Mouse (Mus musculus): ENCODE results near the gene Polr2e. TPM values are rescaled to one million over a fixed set of nuclear protein-coding genes. Genes with fewer than 3 reads are reported as not detected.
A peak's percentile ranks its signal among the peaks of the same experiment; 100 is the strongest.

The Polr2e gene
- polyA plus RNA-seq, 1 experiment from 2014 or later = 319 TPM

- H3K27ac ChIP-seq = peak overlapping the region; percentile 26; the same call in 1 of the 2 replicates
- H3K27me3 ChIP-seq (ENCODE audit: low read depth, poor library complexity, severe bottlenecking) = no peaks in the 10 kb centered on the region
- WGBS = 86% methylated on average over 20 of the region's 20 CpGs
- no peak overlapping the region; the same call in 1 of the 2 replicates for H3K4me3 ChIP-seq
- H3K4me1 ChIP-seq = peaks cover 48% of the 10 kb centered on the region
- DNase-seq (ENCODE audit: low spot score) = no peak
- H3K9me3 ChIP-seq (replicated peaks) = no peaks in the 10 kb centered on the region
- peaks cover 19% of the 10 kb centered on the region; the same call in 1 of the 2 replicates for H3K36me3 ChIP-seq
Observed at GRCm38 (mm10) chr10:80072623-80073489, 33.3 kb upstream of the Polr2e start.

DNA sequence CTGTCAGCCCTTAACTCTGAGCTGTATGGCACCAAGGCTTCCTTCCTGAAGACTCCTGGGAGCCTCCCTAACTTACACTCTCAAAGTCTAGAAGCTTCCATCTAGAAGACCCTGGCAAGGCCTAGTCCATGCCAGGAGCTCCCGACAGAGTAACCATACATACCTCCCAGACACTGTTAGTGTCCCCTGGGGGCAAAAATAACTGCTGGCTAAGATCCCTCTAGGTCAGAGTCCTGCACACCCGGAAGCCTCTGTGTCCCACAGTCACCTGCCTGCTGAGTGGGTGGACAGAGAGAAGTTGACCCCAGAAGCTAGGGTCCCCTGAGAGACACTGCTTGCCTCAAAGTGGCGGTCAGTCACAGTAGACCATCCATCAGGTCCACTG, 31.9 kb upstream of the Polr2e start:
- H3K36me3 ChIP-seq = peaks cover 21% of the 10 kb centered on the region
- H3K4me3 ChIP-seq = no peak overlapping the region
- DNase-seq (ENCODE audit: low spot score) = no peak
- H3K27ac ChIP-seq = peak overlapping the region; percentile 66; the same call in 1 of the 2 replicates
- H3K27me3 ChIP-seq (ENCODE audit: low read depth, poor library complexity, severe bottlenecking) = no peaks in the 10 kb centered on the region
- H3K4me1 ChIP-seq = peaks cover 48% of the 10 kb centered on the region
- H3K9me3 ChIP-seq (replicated peaks) = no peaks in the 10 kb centered on the region
- WGBS = 89% methylated on average over 3 of the region's 3 CpGs

DNA sequence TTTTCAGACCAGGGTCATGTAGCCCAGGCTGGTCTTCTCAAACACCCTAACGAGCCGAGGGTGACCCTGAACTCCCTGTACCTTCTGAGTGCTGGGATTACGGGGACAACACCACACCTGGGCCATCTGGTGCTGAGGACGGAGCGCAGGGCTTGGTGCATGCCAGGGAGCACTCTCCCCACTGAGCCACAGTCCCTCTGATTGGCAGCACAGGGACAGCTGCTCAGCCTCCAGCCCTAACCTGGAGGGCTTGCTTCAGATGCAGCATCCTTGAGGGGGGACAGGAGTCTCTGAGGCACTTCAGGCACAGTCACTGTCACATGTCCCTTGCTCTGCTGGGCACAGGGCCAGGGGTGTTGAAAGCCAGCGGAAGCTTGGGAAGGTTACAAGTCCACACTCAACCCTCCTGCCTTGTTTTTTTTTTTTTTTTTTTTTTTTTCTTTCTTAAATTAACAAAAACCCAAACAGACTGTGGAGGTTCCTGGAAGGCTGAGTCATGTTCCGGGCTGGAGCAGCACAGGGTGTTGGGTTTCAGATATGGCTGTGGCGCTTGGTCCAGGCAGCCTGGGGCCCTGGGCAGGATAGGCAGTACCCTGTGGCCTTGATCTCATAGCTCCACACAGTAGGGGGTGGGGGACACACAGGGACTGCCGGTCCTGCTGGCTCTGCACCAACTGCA, 31.4 kb upstream of the Polr2e start:
- Histone ChIP-seq H3K36me3 (peaks cover 25% of the 10 kb centered on the region), H3K27ac (peak overlapping the region; percentile 67), H3K27me3 (ENCODE audit: low read depth, poor library complexity, severe bottlenecking) (no peaks in the 10 kb centered on the region), H3K4me3 (no peak overlapping the region), H3K4me1 (peaks cover 45% of the 10 kb centered on the region), H3K9me3 (replicated peaks) (no peaks in the 10 kb centered on the region)
- no peak for DNase-seq (ENCODE audit: low spot score)
- 65% methylated on average over 9 of the region's 9 CpGs for WGBS

GRCm38 (mm10) chr10:80069948-80070450, 30.4 kb upstream of the Polr2e start:
- Histone ChIP-seq H3K27ac (no peak overlapping the region), H3K4me1 (peaks cover 35% of the 10 kb centered on the region), H3K9me3 (replicated peaks) (no peaks in the 10 kb centered on the region), H3K4me3 (no peak overlapping the region), H3K36me3 (peaks cover 29% of the 10 kb centered on the region), H3K27me3 (ENCODE audit: low read depth, poor library complexity, severe bottlenecking) (no peaks in the 10 kb centered on the region)
- DNase-seq (ENCODE audit: low spot score) = no peak
- WGBS = 93% methylated on average over 4 of the region's 4 CpGs

GRCm38 (mm10) chr10:80069251-80069650, 29.7 kb upstream of the Polr2e start:
- no peak for DNase-seq (ENCODE audit: low spot score)
- no peaks in the 10 kb centered on the region for H3K27me3 ChIP-seq (ENCODE audit: low read depth, poor library complexity, severe bottlenecking)
- peaks cover 29% of the 10 kb centered on the region for H3K4me1 ChIP-seq
- H3K27ac ChIP-seq = no peak overlapping the region
- peaks cover 34% of the 10 kb centered on the region for H3K36me3 ChIP-seq
- 88% methylated on average over 6 of the region's 7 CpGs for WGBS
- H3K4me3 ChIP-seq = no peak overlapping the region
- H3K9me3 ChIP-seq (replicated peaks) = no peaks in the 10 kb centered on the region

- Histone ChIP-seq H3K27me3 (ENCODE audit: low read depth, poor library complexity, severe bottlenecking) (no peaks in the 10 kb centered on the region), H3K9me3 (replicated peaks) (no peaks in the 10 kb centered on the region), H3K27ac (peak overlapping the region; percentile 16; the same call in 1 of the 2 replicates), H3K36me3 (peaks cover 76% of the 10 kb centered on the region), H3K4me1 (peaks cover 8% of the 10 kb centered on the region), H3K4me3 (no peak overlapping the region)
- DNase-seq (ENCODE audit: low spot score) = no peak
- 76% methylated on average over 23 of the region's 23 CpGs for WGBS
Observed at GRCm38 (mm10) chr10:80063877-80064650, 24.5 kb upstream of the Polr2e start.

- Histone ChIP-seq H3K27me3 (ENCODE audit: low read depth, poor library complexity, severe bottlenecking) (no peaks in the 10 kb centered on the region), H3K9me3 (replicated peaks) (no peaks in the 10 kb centered on the region), H3K36me3 (peaks cover 82% of the 10 kb centered on the region), H3K4me1 (peaks cover 8% of the 10 kb centered on the region), H3K27ac (peak overlapping the region; percentile 7; the same call in 1 of the 2 replicates), H3K4me3 (no peak overlapping the region)
- DNase-seq (ENCODE audit: low spot score) = no peak
- 96% methylated on average over 5 of the region's 5 CpGs for WGBS
Observed at GRCm38 (mm10) chr10:80063104-80063503, 23.5 kb upstream of the Polr2e start.

DNA sequence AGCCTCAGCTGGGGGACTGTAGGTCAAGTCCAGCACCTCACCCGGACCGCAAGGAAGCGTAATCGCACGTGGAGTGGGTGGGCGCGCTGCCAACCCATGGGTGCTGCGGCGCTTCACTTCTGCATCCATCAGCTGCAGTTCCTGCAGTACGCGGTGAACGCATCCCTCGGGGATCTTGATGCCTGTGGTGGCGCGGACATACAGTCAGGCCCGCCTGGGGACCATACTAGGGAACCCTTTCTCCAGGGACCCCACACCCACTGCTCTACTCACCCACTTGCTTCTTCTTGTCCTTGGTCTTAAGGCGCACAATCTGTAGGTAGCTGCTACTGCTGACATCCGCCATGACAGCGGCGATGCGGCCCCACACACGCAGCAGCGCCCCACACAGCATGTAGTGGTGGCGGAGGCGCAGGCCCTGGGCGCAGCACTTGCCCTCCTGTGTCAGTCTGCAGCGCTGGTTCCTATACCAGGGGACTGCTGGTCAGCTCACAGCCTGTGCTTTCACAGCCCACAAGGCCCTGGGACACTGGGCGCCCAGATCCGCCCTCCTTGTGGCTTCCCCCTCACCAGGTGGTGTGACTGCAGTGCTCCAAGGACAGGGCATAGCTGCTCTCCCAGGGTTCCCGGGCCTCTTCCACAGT, 18.2 kb upstream of the Polr2e start:
- WGBS = 77% methylated on average over 30 of the region's 30 CpGs
- no peak for DNase-seq (ENCODE audit: low spot score)
- Histone ChIP-seq H3K36me3 (peaks cover 75% of the 10 kb centered on the region), H3K9me3 (replicated peaks) (no peaks in the 10 kb centered on the region), H3K4me3 (no peak overlapping the region), H3K27ac (peak overlapping the region; percentile 9), H3K4me1 (peaks cover 31% of the 10 kb centered on the region), H3K27me3 (ENCODE audit: low read depth, poor library complexity, severe bottlenecking) (no peaks in the 10 kb centered on the region)

DNA sequence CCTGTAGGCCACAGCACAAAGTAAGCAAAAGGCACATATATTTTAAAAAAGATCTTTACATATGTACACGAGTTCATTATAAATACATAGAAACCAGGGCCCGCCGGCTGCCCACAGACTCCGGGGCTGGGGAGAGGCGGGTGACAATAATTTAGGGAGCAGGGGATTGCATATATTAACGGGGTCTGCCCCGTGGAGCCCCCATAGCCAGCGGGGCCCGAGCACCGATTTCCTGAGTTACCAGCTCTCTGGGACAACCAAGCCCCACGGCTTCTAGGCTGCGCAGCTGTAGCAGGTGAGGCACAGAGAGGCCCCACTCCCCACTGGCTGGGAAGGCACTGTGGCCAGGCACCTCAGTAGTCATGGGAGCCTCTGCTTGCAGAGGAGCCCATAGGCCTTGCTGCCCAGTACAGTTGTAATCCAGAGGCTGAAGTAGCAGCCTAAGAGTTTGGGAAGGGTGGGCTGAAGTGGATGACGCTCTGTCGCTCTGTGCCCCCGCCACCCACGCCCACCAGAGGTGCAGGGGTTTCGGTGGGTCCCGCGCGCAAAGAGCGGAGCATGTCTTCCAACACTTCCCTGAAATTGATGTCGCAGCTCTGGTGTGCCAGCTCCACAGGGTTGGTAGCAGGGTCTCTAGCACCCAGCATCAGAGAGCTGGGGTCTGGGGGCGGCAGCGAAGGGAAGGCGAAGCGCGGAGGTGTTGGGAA, 17.5 kb upstream of the Polr2e start:
- peaks cover 37% of the 10 kb centered on the region for H3K4me1 ChIP-seq
- H3K27ac ChIP-seq = 0 out of 2 replicates have a peak overlapping the region, but pooled peaks have one; percentile 9
- H3K4me3 ChIP-seq = no peak overlapping the region
- no peaks in the 10 kb centered on the region for H3K27me3 ChIP-seq (ENCODE audit: low read depth, poor library complexity, severe bottlenecking)
- H3K36me3 ChIP-seq = peaks cover 68% of the 10 kb centered on the region
- 92% methylated on average over 27 of the region's 27 CpGs for WGBS
- no peak for DNase-seq (ENCODE audit: low spot score)
- H3K9me3 ChIP-seq (replicated peaks) = no peaks in the 10 kb centered on the region

GRCm38 (mm10) chr10:80056506-80056905, 16.9 kb upstream of the Polr2e start:
- peaks cover 63% of the 10 kb centered on the region for H3K36me3 ChIP-seq
- H3K27me3 ChIP-seq (ENCODE audit: low read depth, poor library complexity, severe bottlenecking) = no peaks in the 10 kb centered on the region
- H3K9me3 ChIP-seq (replicated peaks) = no peaks in the 10 kb centered on the region
- no peak for DNase-seq (ENCODE audit: low spot score)
- H3K4me3 ChIP-seq = no peak overlapping the region
- peaks cover 44% of the 10 kb centered on the region for H3K4me1 ChIP-seq
- 91% methylated on average over 4 of the region's 4 CpGs for WGBS
- H3K27ac ChIP-seq = no peak overlapping the region

- WGBS = 81% methylated on average over 10 of the region's 10 CpGs
Observed at GRCm38 (mm10) chr10:80055891-80056290, 16.3 kb upstream of the Polr2e start.

More at GRCm38 (mm10) chr10:80055891-80056290, 16.3 kb upstream of the Polr2e start:
- Histone ChIP-seq H3K9me3 (replicated peaks) (no peaks in the 10 kb centered on the region), H3K27me3 (ENCODE audit: low read depth, poor library complexity, severe bottlenecking) (no peaks in the 10 kb centered on the region), H3K36me3 (peaks cover 57% of the 10 kb centered on the region), H3K4me1 (peaks cover 49% of the 10 kb centered on the region), H3K27ac (no peak overlapping the region), H3K4me3 (no peak overlapping the region)
- no peak for DNase-seq (ENCODE audit: low spot score)

All from limb, embryonic 10.5 days (tissue).